Mouse (Mus musculus) kidney, embryonic 15.5 days (tissue): ENCODE measurements around the gene BC049715. TPM values are rescaled to one million over a fixed set of nuclear protein-coding genes. Genes with fewer than 3 reads are reported as not detected.
"Not testable (repeated sequence)": the region's sequence is repeated elsewhere in the genome, so short reads cannot be mapped to it uniquely, and the experiment has no call there.

Source experiments
- ATAC-seq: fragments of 200-750 bp; cut with Nextera tagmentation; replicated peaks from 2 replicates; pipeline ENCODE4 v1.8.0; 2017; ENCODE audit warnings: moderate TSS enrichment; ENCODE audit not compliant: low FRiP score
- H3K27ac ChIP-seq: fragments of 300-500 bp; sonication (generic); 2 replicates; pipeline ENCODE4 v1.5.1; 2015; ENCODE audit warnings: mild to moderate bottlenecking, inconsistent platforms
- H3K27me3 ChIP-seq: fragments of 300-500 bp; sonication (generic); 2 replicates; pipeline ENCODE4 v1.6.1; 2015; ENCODE audit warnings: inconsistent platforms
- H3K36me3 ChIP-seq: fragments of 300-500 bp; sonication (generic); 2 replicates; pipeline ENCODE4 v1.6.1; 2015; ENCODE audit warnings: inconsistent platforms
- H3K4me1 ChIP-seq: fragments of 300-500 bp; sonication (generic); 2 replicates; pipeline ENCODE4 v1.6.1; 2015; ENCODE audit warnings: inconsistent platforms
- H3K4me2 ChIP-seq: fragments of 300-500 bp; sonication (generic); 2 replicates; pipeline ENCODE4 v1.6.1; 2015; ENCODE audit warnings: moderate library complexity, mild to moderate bottlenecking, inconsistent platforms
- H3K4me3 ChIP-seq: fragments of 300-500 bp; sonication (generic); replicated peaks from 2 replicates; pipeline ENCODE4 v1.5.1; 2015; ENCODE audit warnings: mild to moderate bottlenecking, inconsistent platforms
- H3K9ac ChIP-seq: fragments of 300-500 bp; sonication (generic); 2 replicates; pipeline ENCODE4 v1.6.1; 2015; ENCODE audit warnings: mild to moderate bottlenecking, inconsistent platforms
- H3K9me3 ChIP-seq: fragments of 300-500 bp; sonication (generic); replicated peaks from 2 replicates; pipeline ENCODE4 v1.6.1; 2016; ENCODE audit warnings: inconsistent platforms
- WGBS: fragments of 180-500 bp; shearing (Covaris S2); methylation state at CpG from one replicate; pipeline ENCODE4 v1.1.7; 2015; ENCODE audit warnings: mixed read lengths; 5-methylcytosine and 5-hydroxymethylcytosine counted together
- polyA plus RNA-seq: library from polyadenylated mRNA; unstranded; fragments of >200 nt; fragmentation: Nextera tagmentation; extraction: Ambion mirVana; gene quantifications from 2 replicates; pipeline ENCODE4 v1.2.1, GENCODE M21; 2015

Gene BC049715
- 2.1 and 2.8 TPM in 2 replicates for polyA plus RNA-seq

DNA sequence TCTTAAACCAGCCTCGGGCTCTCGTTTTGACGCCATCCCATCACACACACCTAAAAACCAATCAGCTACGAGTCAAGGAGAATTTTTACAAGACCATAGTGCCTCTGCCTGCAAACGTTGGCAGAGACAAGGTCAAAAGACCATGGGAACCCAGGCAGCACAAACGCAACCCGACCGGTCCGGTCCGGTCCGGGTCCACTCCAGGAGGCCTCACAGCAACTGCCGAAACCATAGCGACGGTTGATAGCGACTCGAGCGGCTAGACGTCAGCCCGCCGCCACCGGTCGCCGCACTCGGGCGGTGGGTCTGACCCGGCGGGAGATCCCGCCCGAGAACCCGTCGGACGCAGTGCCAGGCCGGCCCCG is at the start of gene BC049715:
Gene BC049715, plus strand, starts transcription at position 111 of the 365 bp plus-strand sequence.
- peak within 1 kb of the TSS; percentile 99 for H3K9ac ChIP-seq
- H3K9me3 ChIP-seq, result no peaks in the 10 kb centered on the region
- H3K4me1 ChIP-seq, result peaks cover 10% of the 10 kb centered on the region
- H3K4me3 ChIP-seq, result peak within 1 kb of the TSS; percentile 99
- peak within 1 kb of the TSS; percentile 72 for H3K4me2 ChIP-seq
- no peak for ATAC-seq
- WGBS, result under 1% methylated on average over 34 of the region's 34 CpGs
- H3K36me3 ChIP-seq, result peaks cover 29% of the 10 kb centered on the region
- H3K27me3 ChIP-seq, result no peaks in the 10 kb centered on the region
- H3K27ac ChIP-seq, result peak within 1 kb of the TSS; percentile 87

- Histone ChIP-seq H3K27ac (no peak within 1 kb of the TSS), H3K4me3 (no peak within 1 kb of the TSS), H3K36me3 (no peaks in the 10 kb centered on the region), H3K4me2 (no peak within 1 kb of the TSS), H3K9ac (no peak within 1 kb of the TSS), H3K27me3 (no peaks in the 10 kb centered on the region), H3K4me1 (no peaks in the 10 kb centered on the region), H3K9me3 (no peaks in the 10 kb centered on the region)
- no peak for ATAC-seq
- WGBS, result 70% methylated on average over 20 of the region's 20 CpGs
Observed at GRCm38 (mm10) chr6:136781377-136781986, 45.9 kb upstream of the BC049715 start, which contains the start of gene Gucy2c. Gucy2c (minus strand) TSS chr6:136781765.

GRCm38 (mm10) chr6:136782146-136782545 is 45.3 kb upstream of the BC049715 start:
- Histone ChIP-seq H3K4me1 (no peaks in the 10 kb centered on the region), H3K27ac (no peak overlapping the region), H3K9me3 (no peaks in the 10 kb centered on the region), H3K4me2 (no peak overlapping the region), H3K9ac (no peak overlapping the region), H3K27me3 (no peaks in the 10 kb centered on the region), H3K4me3 (no peak overlapping the region), H3K36me3 (no peaks in the 10 kb centered on the region)
- ATAC-seq, result no peak
- 87% methylated on average over 12 of the region's 12 CpGs for WGBS

GRCm38 (mm10) chr6:136782761-136783160 is 44.7 kb upstream of the BC049715 start:
- no peaks in the 10 kb centered on the region for H3K9me3 ChIP-seq
- no peaks in the 10 kb centered on the region for H3K4me1 ChIP-seq
- WGBS, result 86% methylated on average over 9 of the region's 9 CpGs
- no peak for ATAC-seq
- no peak overlapping the region for H3K9ac ChIP-seq
- no peak overlapping the region for H3K4me2 ChIP-seq
- H3K36me3 ChIP-seq, result no peaks in the 10 kb centered on the region
- H3K4me3 ChIP-seq, result no peak overlapping the region
- H3K27ac ChIP-seq, result no peak overlapping the region
- H3K27me3 ChIP-seq, result no peaks in the 10 kb centered on the region

GRCm38 (mm10) chr6:136789391-136789971 is 37.9 kb upstream of the BC049715 start:
- WGBS, result 51% methylated on average over 5 of the region's 5 CpGs
- Histone ChIP-seq H3K9me3 (no peaks in the 10 kb centered on the region), H3K27ac (peak overlapping the region; percentile 80), H3K27me3 (peaks cover 10% of the 10 kb centered on the region), H3K36me3 (no peaks in the 10 kb centered on the region), H3K4me1 (peaks cover 19% of the 10 kb centered on the region), H3K4me3 (no peak overlapping the region), H3K9ac (no peak overlapping the region), H3K4me2 (no peak overlapping the region)
- peak; percentile 73; the same call in 1 of the 2 replicates for ATAC-seq

DNA sequence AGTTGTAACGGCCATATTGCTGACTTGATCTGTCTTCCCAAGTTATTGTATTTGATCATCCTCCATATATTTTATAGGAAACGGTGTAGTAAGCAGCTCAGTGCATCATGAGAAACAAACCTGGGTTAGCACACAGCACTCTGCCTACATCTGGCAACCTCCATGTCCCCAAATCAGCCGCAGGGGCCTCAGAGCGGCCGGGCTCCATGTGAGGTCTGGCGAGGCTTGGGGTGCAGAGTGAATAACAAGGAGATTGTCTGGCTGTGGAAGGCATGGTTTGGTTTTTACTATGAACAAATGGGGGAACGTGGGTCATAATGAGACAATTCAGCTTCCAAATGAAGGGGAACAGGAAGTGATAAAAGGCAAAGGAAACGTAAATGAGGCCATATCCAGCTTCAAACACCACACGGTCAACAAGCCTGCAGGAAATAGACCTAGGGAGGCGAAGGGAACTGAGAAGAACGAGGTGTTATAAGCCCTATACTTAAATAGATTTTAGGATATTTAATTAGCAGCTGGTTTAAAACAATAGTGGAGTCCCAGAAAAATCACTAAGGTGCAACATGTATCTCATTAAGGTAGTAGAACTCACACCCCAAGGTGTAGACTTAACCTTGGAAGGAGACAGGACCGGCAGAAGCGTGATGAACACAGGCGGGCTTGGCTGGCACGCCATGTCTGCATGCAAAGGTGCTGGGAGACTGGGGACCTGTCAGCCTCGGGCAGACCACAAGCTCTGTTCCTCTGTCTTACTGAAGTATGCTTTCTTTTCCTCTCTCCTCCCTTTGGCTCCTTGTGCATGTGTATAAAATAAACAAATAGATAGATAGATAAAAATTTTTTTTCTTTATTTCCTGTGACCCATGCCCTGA is 34.3 kb upstream of the BC049715 start:
- Histone ChIP-seq H3K9me3 (no peaks in the 10 kb centered on the region), H3K4me3 (peak overlapping the region; percentile 43), H3K27ac (no peak overlapping the region), H3K36me3 (no peaks in the 10 kb centered on the region), H3K4me2 (peak overlapping the region; percentile 72), H3K4me1 (peaks cover 19% of the 10 kb centered on the region), H3K27me3 (peaks cover 10% of the 10 kb centered on the region), H3K9ac (peak overlapping the region; percentile 43; the same call in 1 of the 2 replicates)
- no peak for ATAC-seq
- WGBS, result 21% methylated on average over 16 of the region's 16 CpGs

- WGBS, result under 1% methylated on average over 24 of the region's 24 CpGs
Observed at GRCm38 (mm10) chr6:136793831-136794525, 33.4 kb upstream of the BC049715 start.

GRCm38 (mm10) chr6:136795110-136795509 is 32.3 kb upstream of the BC049715 start:
- no peak for ATAC-seq
- Histone ChIP-seq H3K4me3 (no peak overlapping the region), H3K9me3 (no peaks in the 10 kb centered on the region), H3K4me2 (no peak overlapping the region), H3K36me3 (no peaks in the 10 kb centered on the region), H3K9ac (no peak overlapping the region), H3K27ac (no peak overlapping the region), H3K27me3 (peaks cover 10% of the 10 kb centered on the region), H3K4me1 (peaks cover 12% of the 10 kb centered on the region; the same call in 1 of the 2 replicates)
- WGBS, result 58% methylated on average over 1 of the region's 1 CpGs

More at GRCm38 (mm10) chr6:136793831-136794525, 33.4 kb upstream of the BC049715 start:
- Histone ChIP-seq H3K4me2 (peak overlapping the region; percentile 72), H3K9me3 (no peaks in the 10 kb centered on the region), H3K27me3 (peaks cover 10% of the 10 kb centered on the region), H3K9ac (peak overlapping the region; percentile 43; the same call in 1 of the 2 replicates), H3K4me1 (peaks cover 18% of the 10 kb centered on the region), H3K27ac (no peak overlapping the region), H3K36me3 (no peaks in the 10 kb centered on the region), H3K4me3 (peak overlapping the region; percentile 43)
- peak; percentile 57; the same call in 1 of the 2 replicates for ATAC-seq

DNA sequence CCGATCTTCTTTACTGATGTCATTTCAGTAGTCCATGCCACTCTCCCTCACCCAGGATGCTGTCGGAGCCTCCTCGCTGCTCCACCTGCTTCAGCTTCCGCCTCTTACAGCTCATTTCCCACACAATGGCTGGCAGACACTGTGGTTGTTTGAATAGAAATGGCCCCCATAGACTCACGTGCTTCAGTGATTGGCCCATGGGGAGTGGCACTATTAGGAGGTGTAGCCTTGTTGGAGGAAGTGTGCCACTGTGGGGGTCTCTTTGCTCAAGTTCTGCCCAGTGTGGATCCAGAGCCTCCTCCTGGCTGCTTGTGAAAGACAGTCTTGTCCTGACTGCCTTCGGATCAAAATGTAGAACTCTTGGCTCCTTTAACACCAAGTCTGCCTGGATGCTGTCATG is 31.6 kb upstream of the BC049715 start:
- 40% methylated on average over 6 of the region's 6 CpGs for WGBS
- H3K4me3 ChIP-seq, result no peak overlapping the region
- no peak overlapping the region for H3K9ac ChIP-seq
- peaks cover 10% of the 10 kb centered on the region for H3K27me3 ChIP-seq
- no peak overlapping the region for H3K27ac ChIP-seq
- H3K36me3 ChIP-seq, result no peaks in the 10 kb centered on the region
- H3K4me2 ChIP-seq, result no peak overlapping the region
- no peak for ATAC-seq
- no peaks in the 10 kb centered on the region for H3K9me3 ChIP-seq
- H3K4me1 ChIP-seq, result peaks cover 12% of the 10 kb centered on the region; the same call in 1 of the 2 replicates

DNA sequence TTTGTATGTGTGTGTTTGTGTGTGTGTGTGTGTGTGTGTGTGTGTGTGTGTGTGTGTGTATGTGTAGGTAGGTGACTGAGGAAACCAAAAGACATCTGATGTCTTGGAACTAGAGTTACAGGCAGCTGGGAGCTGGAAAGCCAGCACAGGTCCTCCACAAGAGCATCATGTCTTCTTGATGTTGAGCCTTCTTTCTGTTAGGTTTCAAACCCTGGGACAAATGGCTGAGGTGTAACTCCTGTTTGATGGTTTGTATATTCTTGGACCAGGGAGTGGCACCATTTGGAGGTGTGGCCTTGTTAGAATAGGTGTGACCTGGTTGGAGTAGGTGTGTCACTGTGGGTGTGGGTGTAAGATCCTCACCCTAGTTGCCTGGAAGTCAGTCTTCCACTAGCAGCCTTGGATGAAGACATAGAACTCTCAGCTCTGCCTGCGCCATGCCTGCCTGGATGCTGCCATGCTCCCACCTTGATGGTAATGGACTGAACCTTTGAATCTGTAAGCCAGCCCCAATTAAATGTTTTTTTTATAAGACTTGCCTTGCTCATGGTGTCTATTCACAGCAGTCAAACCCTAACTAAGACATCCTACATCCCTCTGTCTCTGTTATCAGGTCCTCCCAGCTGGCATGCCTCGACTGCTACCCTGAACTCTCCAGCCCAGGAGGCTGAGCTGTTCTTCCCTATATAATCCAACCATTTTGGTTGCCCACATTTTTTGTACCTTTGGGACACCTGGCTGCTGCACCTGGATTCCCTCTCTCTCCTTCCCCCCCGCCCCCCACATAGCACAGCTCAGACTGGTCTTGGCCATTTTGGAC is 29.3 kb upstream of the BC049715 start:
- not testable (repeated sequence) for H3K27ac ChIP-seq, H3K9me3 ChIP-seq, H3K36me3 ChIP-seq, H3K4me2 ChIP-seq, H3K4me3 ChIP-seq, ATAC-seq, H3K27me3 ChIP-seq, H3K9ac ChIP-seq
- 82% methylated on average over 3 of the region's 3 CpGs for WGBS
- H3K4me1 ChIP-seq, result peaks cover 13% of the 10 kb centered on the region

DNA sequence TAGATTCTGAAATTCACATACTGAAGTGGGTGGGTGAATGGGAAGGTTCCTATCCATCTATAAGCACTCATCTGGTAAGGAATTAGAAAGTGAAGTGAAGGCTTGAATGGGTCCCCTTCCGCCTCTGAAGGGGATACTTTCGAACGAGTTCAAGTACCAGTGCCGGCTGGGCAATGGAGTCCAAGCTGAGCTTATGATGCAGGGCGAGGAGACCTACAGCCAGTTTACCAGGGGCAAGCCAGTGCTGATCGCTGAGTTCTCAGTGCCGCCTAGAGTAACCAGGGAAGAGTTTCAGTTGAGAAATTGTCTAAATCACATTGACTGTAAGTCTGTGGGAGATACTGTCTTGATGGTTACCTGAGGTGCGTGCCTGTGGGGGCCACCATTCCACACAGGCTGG is 26.7 kb upstream of the BC049715 start:
- H3K27me3 ChIP-seq, result no peaks in the 10 kb centered on the region
- no peak overlapping the region for H3K4me2 ChIP-seq
- H3K9ac ChIP-seq, result no peak overlapping the region
- no peaks in the 10 kb centered on the region for H3K36me3 ChIP-seq
- H3K4me1 ChIP-seq, result peaks cover 16% of the 10 kb centered on the region
- H3K9me3 ChIP-seq, result no peaks in the 10 kb centered on the region
- 92% methylated on average over 8 of the region's 8 CpGs for WGBS
- ATAC-seq, result no peak
- H3K27ac ChIP-seq, result no peak overlapping the region
- no peak overlapping the region for H3K4me3 ChIP-seq
